Mouse (Mus musculus): ENCODE measurements around the gene Ctrb1. TPM values are rescaled to one million over a fixed set of nuclear protein-coding genes. Genes with fewer than 3 reads are reported as not detected.
A peak's percentile ranks its signal among the peaks of the same experiment; 100 is the strongest.

Ctrb1 gene
- polyA plus RNA-seq, 1 experiment = 85.4 TPM

GRCm38 (mm10) chr8:111735791-111736190 is 45.0 kb upstream of the Ctrb1 start:
- Histone ChIP-seq H3K4me2 (ENCODE audit: low read depth) (peak overlapping the region; percentile 2), H3K79me2 (ENCODE audit: control insufficient read depth, insufficient read depth) (peaks cover 94% of the 10 kb centered on the region), H3K36me3 (ENCODE audit: control insufficient read depth, insufficient read depth) (no peaks in the 10 kb centered on the region), H3K4me3 (no peak overlapping the region), H3K27me3 (ENCODE audit: control insufficient read depth, insufficient read depth, insufficient read length) (no peaks in the 10 kb centered on the region), H3ac (ENCODE audit: control insufficient read depth, insufficient read length) (no peak overlapping the region)
- TF ChIP-seq TCF3 (IDR thresholded peaks at IDR 0.05; ENCODE audit: insufficient read length, low read depth) (no peak), MYOD1 (IDR thresholded peaks at IDR 0.05; ENCODE audit: control insufficient read depth in 1 of 3, insufficient read length in 2 of 3, low read depth in 2 of 3) (no peak), SRF (IDR thresholded peaks at IDR 0.05; ENCODE audit: control insufficient read depth, insufficient read length, low read depth) (no peak), MAX (IDR thresholded peaks at IDR 0.05; ENCODE audit: low read depth) (no peak), MYOG (IDR thresholded peaks at IDR 0.05; ENCODE audit: control insufficient read depth in 1 of 3, insufficient read depth in 1 of 3, insufficient read length in 2 of 3, low read depth in 2 of 3) (no peak), CEBPB (IDR thresholded peaks at IDR 0.05; ENCODE audit: insufficient read depth, poor library complexity, severe bottlenecking) (no peak), POLR2AphosphoS2 (IDR thresholded peaks at IDR 0.05; ENCODE audit: insufficient read length, low read depth) (no peak), TCF12 (IDR thresholded peaks at IDR 0.05; ENCODE audit: insufficient read depth, poor library complexity, severe bottlenecking) (no peak), E2F4 (IDR thresholded peaks at IDR 0.05; ENCODE audit: insufficient read depth) (no peak), USF1 (IDR thresholded peaks at IDR 0.05; ENCODE audit: low read depth) (no peak), POLR2A (IDR thresholded peaks at IDR 0.05; ENCODE audit: insufficient read length, low read depth) (no peak), REST (IDR thresholded peaks at IDR 0.05; ENCODE audit: insufficient read depth, insufficient read length) (no peak)

GRCm38 (mm10) chr8:111735335-111735761 is 44.5 kb upstream of the Ctrb1 start:
- TF ChIP-seq POLR2A (IDR thresholded peaks at IDR 0.05; ENCODE audit: insufficient read length, low read depth) = no peak
- no peak for TF ChIP-seq CEBPB (IDR thresholded peaks at IDR 0.05; ENCODE audit: insufficient read depth, poor library complexity, severe bottlenecking)
- TF ChIP-seq USF1 (IDR thresholded peaks at IDR 0.05; ENCODE audit: low read depth) = no peak
- TF ChIP-seq POLR2AphosphoS2 (IDR thresholded peaks at IDR 0.05; ENCODE audit: insufficient read length, low read depth) = no peak
- TF ChIP-seq TCF3 (IDR thresholded peaks at IDR 0.05; ENCODE audit: insufficient read length, low read depth) = no peak
- TF ChIP-seq SRF (IDR thresholded peaks at IDR 0.05; ENCODE audit: control insufficient read depth, insufficient read length, low read depth) = no peak
- TF ChIP-seq MYOG (IDR thresholded peaks at IDR 0.05; ENCODE audit: control insufficient read depth in 1 of 3, insufficient read depth in 1 of 3, insufficient read length in 2 of 3, low read depth in 2 of 3) = no peak
- TF ChIP-seq MYOD1 (IDR thresholded peaks at IDR 0.05; ENCODE audit: control insufficient read depth in 1 of 3, insufficient read length in 2 of 3, low read depth in 2 of 3) = no peak
- no peak for TF ChIP-seq REST (IDR thresholded peaks at IDR 0.05; ENCODE audit: insufficient read depth, insufficient read length)
- no peak for TF ChIP-seq MAX (IDR thresholded peaks at IDR 0.05; ENCODE audit: low read depth)
- no peak for TF ChIP-seq E2F4 (IDR thresholded peaks at IDR 0.05; ENCODE audit: insufficient read depth)
- no peak for TF ChIP-seq TCF12 (IDR thresholded peaks at IDR 0.05; ENCODE audit: insufficient read depth, poor library complexity, severe bottlenecking)
- Histone ChIP-seq H3K4me3 (no peak overlapping the region), H3K79me2 (ENCODE audit: control insufficient read depth, insufficient read depth) (peaks cover 94% of the 10 kb centered on the region), H3ac (ENCODE audit: control insufficient read depth, insufficient read length) (no peak overlapping the region), H3K27me3 (ENCODE audit: control insufficient read depth, insufficient read depth, insufficient read length) (no peaks in the 10 kb centered on the region), H3K36me3 (ENCODE audit: control insufficient read depth, insufficient read depth) (no peaks in the 10 kb centered on the region), H3K4me2 (ENCODE audit: low read depth) (no peak overlapping the region)

GRCm38 (mm10) chr8:111734244-111734960 is 43.6 kb upstream of the Ctrb1 start:
- Histone ChIP-seq H3ac (ENCODE audit: control insufficient read depth, insufficient read length) (no peak overlapping the region), H3K4me3 (no peak overlapping the region), H3K79me2 (ENCODE audit: control insufficient read depth, insufficient read depth) (peaks cover 94% of the 10 kb centered on the region), H3K4me2 (ENCODE audit: low read depth) (peak overlapping the region; percentile 97), H3K27me3 (ENCODE audit: control insufficient read depth, insufficient read depth, insufficient read length) (no peaks in the 10 kb centered on the region), H3K36me3 (ENCODE audit: control insufficient read depth, insufficient read depth) (no peaks in the 10 kb centered on the region)
- TF ChIP-seq TCF12 (IDR thresholded peaks at IDR 0.05; ENCODE audit: insufficient read depth, poor library complexity, severe bottlenecking) (no peak), POLR2A (IDR thresholded peaks at IDR 0.05; ENCODE audit: insufficient read length, low read depth) (peak; percentile 23)

- Histone ChIP-seq H3ac (ENCODE audit: control insufficient read depth, insufficient read length) (no peak overlapping the region), H3K36me3 (ENCODE audit: control insufficient read depth, insufficient read depth) (no peaks in the 10 kb centered on the region), H3K79me2 (ENCODE audit: control insufficient read depth, insufficient read depth) (peaks cover 94% of the 10 kb centered on the region), H3K27me3 (ENCODE audit: control insufficient read depth, insufficient read depth, insufficient read length) (no peaks in the 10 kb centered on the region), H3K4me3 (peak overlapping the region; percentile 90), H3K4me2 (ENCODE audit: low read depth) (peak overlapping the region; percentile 97)
- TF ChIP-seq POLR2A (IDR thresholded peaks at IDR 0.05; ENCODE audit: insufficient read length, low read depth) (no peak), MYOG (IDR thresholded peaks at IDR 0.05; ENCODE audit: control insufficient read depth in 1 of 3, insufficient read depth in 1 of 3, insufficient read length in 2 of 3, low read depth in 2 of 3) (peak in 1 of 3 experiments; percentile 38), MYOD1 (IDR thresholded peaks at IDR 0.05; ENCODE audit: control insufficient read depth in 1 of 3, insufficient read length in 2 of 3, low read depth in 2 of 3) (peak in 2 of 3 experiments; percentile 2 to 4)
Measured at GRCm38 (mm10) chr8:111733581-111734243, 42.9 kb upstream of the Ctrb1 start.
